Mouse (Mus musculus) cerebellum, adult 2 months (tissue): ENCODE measurements around the gene Amacr. TPM values are rescaled to one million over a fixed set of nuclear protein-coding genes. Genes with fewer than 3 reads are reported as not detected.
A peak's percentile ranks its signal among the peaks of the same experiment; 100 is the strongest.

Experiments used
- DNase-seq, 2 experiments: peaks; one replicate each; pipeline ENCODE4 v3.0.0; 2021
- H3K27ac ChIP-seq: fragments of 200-500 bp; 2 replicates; pipeline ENCODE4 v1.5.1; 2012; ENCODE audit warnings: low read length, control low read depth, inconsistent platforms; ENCODE audit not compliant: insufficient read depth
- H3K27me3 ChIP-seq: fragments of 200-500 bp; 2 replicates; pipeline ENCODE4 v1.6.1; 2012; ENCODE audit warnings: inconsistent platforms, mild to moderate bottlenecking, low read length, moderate library complexity; ENCODE audit not compliant: control insufficient read depth, insufficient read depth
- H3K4me1 ChIP-seq: fragments of 200-500 bp; 2 replicates; pipeline ENCODE4 v1.6.1; 2011; ENCODE audit warnings: low read length; ENCODE audit not compliant: control insufficient read depth, insufficient read depth
- H3K4me3 ChIP-seq: fragments of 200-500 bp; replicated peaks from 2 replicates; pipeline ENCODE3; 2011; ENCODE audit warnings: mild to moderate bottlenecking, low read depth, low read length, control low read depth; ENCODE audit not compliant: insufficient read depth
- CTCF ChIP-seq: fragments of 200-500 bp; IDR thresholded peaks from 2 replicates; pipeline ENCODE4 v1.5.1; 2011; ENCODE audit warnings: low read depth, mild to moderate bottlenecking, control low read depth, low read length, moderate library complexity, borderline replicate concordance; ENCODE audit not compliant: insufficient read depth
- POLR2A ChIP-seq: fragments of 200-500 bp; IDR thresholded peaks from 2 replicates; pipeline ENCODE4 v1.6.1; 2011; ENCODE audit warnings: low read length, control low read depth, borderline replicate concordance; ENCODE audit not compliant: insufficient read depth
- WGBS: fragments of 180-500 bp; shearing (Covaris S2); methylation state at CpG from one replicate; pipeline ENCODE4 v1.1.7; 2018; 5-methylcytosine and 5-hydroxymethylcytosine counted together
- polyA plus RNA-seq: library from polyadenylated mRNA; depleted of rRNA; stranded (reverse); fragments of >200 nt; gene quantifications from 2 replicates; pipeline ENCODE4 v1.2.3, GENCODE M21; 2012; rRNA removed

The Amacr gene
- polyA plus RNA-seq, 1 experiment: 12.0 TPM

GRCm38 (mm10) chr15:11035947-11036474 lies 54.5 kb downstream of the Amacr start:
- no peak for TF ChIP-seq CTCF
- TF ChIP-seq POLR2A: no peak
- 4% methylated on average over 34 of the region's 34 CpGs for WGBS
- no peaks in the 10 kb centered on the region; the same call in 1 of the 2 replicates for H3K27me3 ChIP-seq
- no peak overlapping the region for H3K4me3 ChIP-seq
- H3K4me1 ChIP-seq: no peaks in the 10 kb centered on the region; the same call in 1 of the 2 replicates
- H3K27ac ChIP-seq: no peak overlapping the region
- no peak for DNase-seq

GRCm38 (mm10) chr15:11036535-11037375 lies 55.2 kb downstream of the Amacr start:
- Histone ChIP-seq H3K27me3 (no peaks in the 10 kb centered on the region; the same call in 1 of the 2 replicates), H3K4me3 (peak overlapping the region; percentile 16), H3K27ac (no peak overlapping the region), H3K4me1 (no peaks in the 10 kb centered on the region; the same call in 1 of the 2 replicates)
- DNase-seq: peak in 1 of 2 experiments; percentile 6
- 2% methylated on average over 49 of the region's 49 CpGs for WGBS
- TF ChIP-seq POLR2A (no peak), CTCF (no peak)

- no peak overlapping the region for H3K27ac ChIP-seq
- H3K4me3 ChIP-seq: no peak overlapping the region
- 2% methylated on average over 8 of the region's 8 CpGs for WGBS
- H3K27me3 ChIP-seq: no peaks in the 10 kb centered on the region; the same call in 1 of the 2 replicates
- no peak for DNase-seq
- no peaks in the 10 kb centered on the region; the same call in 1 of the 2 replicates for H3K4me1 ChIP-seq
- TF ChIP-seq POLR2A (no peak), CTCF (no peak)
Observed at GRCm38 (mm10) chr15:11037376-11037695, 55.8 kb downstream of the Amacr start.

GRCm38 (mm10) chr15:11037711-11038110 lies 56.2 kb downstream of the Amacr start, which contains the start of gene Rxfp3:
Rxfp3 (minus strand) TSS chr15:11037991.
- peak in 1 of 2 experiments; percentile 10 for DNase-seq
- H3K27me3 ChIP-seq: no peaks in the 10 kb centered on the region; the same call in 1 of the 2 replicates
- WGBS: 2% methylated on average over 16 of the region's 16 CpGs
- H3K27ac ChIP-seq: no peak within 1 kb of the TSS
- H3K4me3 ChIP-seq: no peak within 1 kb of the TSS
- H3K4me1 ChIP-seq: no peaks in the 10 kb centered on the region; the same call in 1 of the 2 replicates
- TF ChIP-seq POLR2A: no peak
- no peak for TF ChIP-seq CTCF

GRCm38 (mm10) chr15:11038476-11038875 lies 56.9 kb downstream of the Amacr start:
- DNase-seq: peak; percentile 24 to 26
- WGBS: 2% methylated on average over 12 of the region's 12 CpGs

GRCm38 (mm10) chr15:11040067-11040466 lies 58.5 kb downstream of the Amacr start:
- H3K4me1 ChIP-seq: no peaks in the 10 kb centered on the region; the same call in 1 of the 2 replicates
- H3K27me3 ChIP-seq: no peaks in the 10 kb centered on the region; the same call in 1 of the 2 replicates
- no peak for TF ChIP-seq CTCF
- TF ChIP-seq POLR2A: no peak
- DNase-seq: no peak
- H3K4me3 ChIP-seq: no peak overlapping the region
- WGBS: 79% methylated on average over 5 of the region's 5 CpGs
- H3K27ac ChIP-seq: no peak overlapping the region

More at GRCm38 (mm10) chr15:11038476-11038875, 56.9 kb downstream of the Amacr start:
- Histone ChIP-seq H3K27ac (no peak overlapping the region), H3K27me3 (no peaks in the 10 kb centered on the region; the same call in 1 of the 2 replicates), H3K4me1 (no peaks in the 10 kb centered on the region; the same call in 1 of the 2 replicates), H3K4me3 (no peak overlapping the region)
- TF ChIP-seq CTCF (peak; percentile 40; the same call in 1 of the 2 replicates), POLR2A (no peak)

GRCm38 (mm10) chr15:11041229-11041628 lies 59.7 kb downstream of the Amacr start:
- DNase-seq: no peak
- TF ChIP-seq CTCF: no peak
- no peak for TF ChIP-seq POLR2A
- Histone ChIP-seq H3K27ac (no peak overlapping the region), H3K4me1 (no peaks in the 10 kb centered on the region; the same call in 1 of the 2 replicates), H3K27me3 (no peaks in the 10 kb centered on the region), H3K4me3 (no peak overlapping the region)
- 22% methylated on average over 2 of the region's 2 CpGs for WGBS

- no peak overlapping the region for H3K27ac ChIP-seq
- 90% methylated on average over 5 of the region's 5 CpGs for WGBS
- TF ChIP-seq POLR2A: no peak
- no peak for TF ChIP-seq CTCF
- H3K4me3 ChIP-seq: no peak overlapping the region
- no peaks in the 10 kb centered on the region for H3K4me1 ChIP-seq
- no peak for DNase-seq
- no peaks in the 10 kb centered on the region for H3K27me3 ChIP-seq
Observed at GRCm38 (mm10) chr15:11042828-11043227, 61.3 kb downstream of the Amacr start.

Other genes starting within 250 kb of the Amacr start
- 0.17 and 0.20 TPM in 2 replicates for gene C1qtnf3, start 29.4 kb upstream of the Amacr start, polyA plus RNA-seq
- gene Slc45a2, start 19.0 kb downstream of the Amacr start, polyA plus RNA-seq: 0.10 and 0.19 TPM in 2 replicates
- gene Rxfp3, start 56.2 kb downstream of the Amacr start, polyA plus RNA-seq: 0.24 and 0.33 TPM in 2 replicates
- gene Adamts12, start 83.0 kb downstream of the Amacr start, polyA plus RNA-seq: 0.15 and 0.33 TPM in 2 replicates